Mouse (Mus musculus) ovary, postnatal 10 days (tissue): ENCODE data around the gene Olfr872.
"Not testable (repeated sequence)": the region's sequence is repeated elsewhere in the genome, so short reads cannot be mapped to it uniquely, and the experiment has no call there.

Experiments
- DNase-seq: peaks from one replicate; pipeline ENCODE4 v3.0.0; 2022; ENCODE audit warnings: low spot score

Olfr872 gene

DNA sequence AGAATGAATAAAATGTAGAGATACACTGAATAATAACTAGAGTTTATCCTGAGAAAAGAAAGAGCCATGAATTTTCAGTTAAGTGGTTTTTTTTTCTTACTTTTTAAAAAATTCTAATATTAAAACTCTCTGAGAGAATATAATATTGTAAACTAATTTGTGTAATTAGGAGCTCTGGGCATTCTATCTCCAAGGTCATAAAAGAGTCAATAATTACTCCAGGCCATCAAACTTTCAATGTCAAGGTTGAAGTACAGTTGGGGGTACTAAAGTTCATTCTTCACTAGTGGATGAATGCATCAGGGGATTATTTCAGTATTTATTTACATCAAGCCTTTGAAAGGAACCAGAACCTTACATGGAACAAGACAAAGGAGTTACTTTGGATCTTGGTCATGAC lies at the start of gene Olfr872:
Gene Olfr872, plus strand, starts transcription at position 301 of the 400 bp plus-strand sequence.
- DNase-seq = no peak

DNA sequence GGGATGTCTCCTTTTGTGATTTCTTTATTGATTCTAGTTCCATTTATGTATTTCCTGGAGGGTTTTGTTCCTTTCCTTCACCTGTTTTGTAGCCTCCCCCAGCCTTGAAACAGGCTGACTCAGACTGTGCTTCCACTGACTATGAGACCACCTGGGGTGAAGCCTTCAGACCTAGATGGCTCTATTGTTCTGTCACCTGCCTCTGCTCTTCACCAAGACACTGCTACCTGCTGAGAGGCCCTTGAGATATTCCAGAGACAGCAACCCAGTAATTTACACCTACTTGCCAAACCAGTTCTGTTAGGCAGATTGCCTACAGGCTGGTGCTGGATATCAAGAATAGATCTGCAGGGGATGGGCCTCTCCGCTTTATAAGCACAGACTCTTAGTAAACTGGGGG lies 34.8 kb upstream of the Olfr872 start:
- no peak for DNase-seq

DNA sequence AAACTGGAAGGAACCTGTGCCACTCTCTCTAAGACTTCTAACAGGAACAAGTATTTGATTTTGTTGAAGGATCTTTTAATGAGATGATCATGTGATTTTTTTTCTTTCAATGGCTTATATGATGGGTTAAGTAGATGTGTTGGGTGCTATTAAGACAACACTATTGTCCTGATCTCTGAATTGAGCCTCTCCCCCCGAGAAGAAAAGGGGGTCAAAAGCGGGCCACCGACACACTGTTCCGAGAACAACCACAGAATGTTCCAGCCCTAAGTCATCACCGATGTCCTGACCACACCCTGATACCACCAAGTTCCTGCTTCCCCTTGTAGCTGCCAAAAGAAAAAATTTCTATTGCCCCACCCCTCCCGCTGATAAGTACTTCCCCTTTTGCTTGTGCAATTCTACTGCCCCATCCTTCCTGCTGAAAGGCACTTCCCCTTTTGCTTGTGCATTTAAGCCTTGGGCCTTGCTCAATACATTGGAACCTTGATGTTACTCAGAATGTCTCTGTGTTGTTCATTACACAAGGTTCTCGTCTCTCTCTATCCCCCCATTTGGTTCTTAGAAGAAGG lies 33.4 kb upstream of the Olfr872 start:
- DNase-seq = not testable (repeated sequence)

DNA sequence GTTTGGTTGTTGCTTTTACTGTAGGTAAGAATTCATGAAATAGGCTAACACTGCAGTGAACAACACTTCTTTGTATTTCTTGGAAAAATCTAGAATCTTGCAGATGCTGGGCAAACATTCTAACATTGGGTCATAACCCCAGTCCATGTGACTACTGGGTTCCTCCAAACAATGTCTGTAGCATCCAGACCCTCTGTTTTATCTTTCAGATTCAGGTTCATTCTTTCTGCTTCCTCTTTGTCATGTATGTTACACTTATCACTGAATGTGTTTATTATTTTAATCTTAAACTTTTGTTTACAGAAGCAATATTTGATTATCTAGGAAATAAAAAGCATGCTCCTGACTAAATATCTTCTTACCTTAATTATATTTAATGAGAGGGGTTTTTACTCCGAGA lies 26.1 kb upstream of the Olfr872 start:
- DNase-seq = no peak

DNA sequence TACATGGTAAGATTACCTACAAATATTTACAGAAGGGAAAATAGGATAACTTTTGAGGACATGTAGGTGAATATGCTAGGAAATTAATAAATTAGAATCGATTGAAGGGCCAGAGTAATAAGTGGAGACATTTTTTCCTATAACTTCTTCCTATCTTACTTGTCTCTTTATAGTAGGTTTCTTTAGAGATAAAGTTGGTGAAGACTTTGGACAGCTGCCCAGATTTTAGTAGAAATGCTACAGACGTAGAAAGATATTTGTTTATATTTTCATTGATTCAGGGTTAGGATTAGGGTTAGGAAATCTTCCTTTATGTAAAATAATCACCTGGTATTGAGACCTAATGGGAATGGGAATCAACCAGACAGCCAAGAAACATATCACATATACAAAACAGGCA lies 25.4 kb upstream of the Olfr872 start:
- no peak for DNase-seq

DNA sequence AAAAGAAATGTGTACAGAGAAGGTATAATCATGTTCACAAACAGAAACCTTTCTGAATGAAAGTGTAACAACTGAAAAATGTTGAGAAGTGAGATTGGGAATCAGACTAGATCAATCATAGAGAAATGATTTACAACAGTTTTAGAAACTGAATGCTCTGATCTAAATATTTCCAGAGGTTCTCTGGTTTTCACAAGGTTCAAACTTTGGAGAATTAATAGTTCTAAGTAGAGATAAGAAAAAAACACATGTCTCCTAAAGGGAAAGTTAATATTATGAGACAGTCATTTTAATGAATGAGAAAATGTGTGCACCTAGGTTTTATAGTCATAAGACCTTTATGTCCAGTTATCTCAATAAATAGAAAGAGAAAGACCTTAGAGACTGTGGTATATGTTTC lies 25.0 kb upstream of the Olfr872 start, which contains the start of gene Olfr871:
Gene Olfr871, plus strand, starts transcription at position 301 of the 400 bp plus-strand sequence.
- DNase-seq = no peak

DNA sequence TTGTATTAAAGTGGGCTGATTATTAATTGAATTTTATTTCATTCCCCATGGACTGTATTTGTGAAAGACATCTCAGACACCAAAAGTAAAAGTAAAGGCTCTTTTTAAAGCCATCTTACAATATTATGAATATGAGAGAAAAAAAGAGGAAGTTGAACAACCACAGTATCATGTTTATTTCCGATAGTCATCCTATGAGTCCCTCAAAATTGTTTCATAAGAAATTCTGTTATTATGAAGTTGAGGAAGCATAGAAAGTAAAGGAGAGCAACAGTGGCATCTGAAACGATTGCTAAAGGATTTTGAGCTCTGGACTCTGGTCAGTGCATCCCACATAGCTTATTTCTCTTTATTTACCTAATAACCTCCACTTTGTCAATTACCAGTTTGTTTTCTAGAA lies 459 bp downstream of the Olfr872 start:
- no peak for DNase-seq

DNA sequence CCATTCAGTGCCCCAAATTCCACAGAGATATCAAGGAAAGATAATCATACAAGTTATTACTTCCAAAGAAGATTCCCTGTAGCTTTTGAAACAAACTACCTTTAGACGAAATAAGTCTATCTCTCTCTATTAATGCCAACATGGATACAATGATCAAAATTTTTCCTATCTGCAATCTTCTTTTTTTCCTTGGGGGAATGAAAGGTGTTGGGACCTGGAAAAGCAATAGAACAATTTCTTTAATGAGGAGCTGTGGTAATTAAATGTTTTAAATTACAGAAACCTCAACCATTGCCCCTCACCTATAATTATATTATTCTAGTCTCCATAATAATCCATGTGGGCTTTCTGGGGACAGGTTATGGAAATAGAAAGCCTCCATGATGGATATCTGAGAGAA lies 45.1 kb downstream of the Olfr872 start, which contains the start of gene Olfr39:
Gene Olfr39, plus strand, starts transcription at position 301 of the 400 bp plus-strand sequence.
- no peak for DNase-seq

DNA sequence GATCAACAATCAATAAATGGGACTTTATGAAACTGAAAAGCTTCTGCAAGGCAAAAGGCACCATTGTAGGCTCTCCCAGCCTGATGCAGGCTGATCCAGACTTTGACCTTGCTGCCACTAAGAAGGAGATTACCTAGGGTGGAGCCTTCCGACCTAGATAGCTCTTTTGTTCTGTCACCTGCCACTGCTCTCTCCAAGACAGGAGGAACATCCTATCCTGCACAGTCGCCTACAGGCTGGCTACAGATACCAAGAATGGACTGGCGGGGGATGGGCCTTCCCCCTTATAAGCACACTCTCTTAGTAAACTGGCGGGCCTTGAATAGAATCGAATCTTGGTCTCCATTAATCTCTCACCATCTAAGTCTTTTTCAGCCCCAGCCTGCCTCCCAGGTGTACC lies 58.6 kb downstream of the Olfr872 start:
- DNase-seq = not testable (repeated sequence)

DNA sequence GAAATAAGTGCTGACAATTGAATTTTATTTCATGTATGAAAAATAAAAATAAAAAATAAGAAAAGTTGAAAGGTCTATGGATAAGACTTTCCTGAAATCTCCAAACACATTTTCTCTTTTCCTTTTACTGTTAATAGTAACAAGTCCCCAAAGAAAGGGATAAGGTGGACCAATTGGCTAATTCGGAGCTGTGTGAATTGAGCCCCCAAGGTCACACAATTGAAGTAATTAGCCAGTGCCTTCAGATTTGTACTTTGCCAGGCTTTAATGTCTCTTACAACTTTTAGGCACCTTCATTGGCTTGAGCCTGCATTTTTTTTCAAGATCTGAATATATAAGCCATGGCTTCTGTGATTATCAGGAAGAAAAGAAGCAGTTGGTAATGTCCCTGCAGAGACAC lies 61.3 kb downstream of the Olfr872 start, which contains the start of gene Olfr873:
Gene Olfr873, plus strand, starts transcription at position 301 of the 400 bp plus-strand sequence.
- DNase-seq = no peak
